Mouse (Mus musculus) liver, postnatal 0 days (tissue): ENCODE measurements around the gene Vamp8. TPM values are rescaled to one million over a fixed set of nuclear protein-coding genes. Genes with fewer than 3 reads are reported as not detected.

Experiments used
- ATAC-seq: fragments of 200-750 bp; cut with Nextera tagmentation; 2 replicates; pipeline ENCODE4 v1.8.0; 2017; ENCODE audit warnings: mild to moderate bottlenecking, moderate library complexity
- DNase-seq: peaks from one replicate; pipeline ENCODE4 v3.0.0-alpha.2; 2016
- H3K27ac ChIP-seq: fragments of 300-500 bp; sonication (generic); 2 replicates; pipeline ENCODE4 v1.5.1; 2014; ENCODE audit warnings: antibody characterized with exemption, moderate library complexity, mild to moderate bottlenecking, low read depth
- H3K27me3 ChIP-seq: fragments of 300-500 bp; sonication (generic); 2 replicates; pipeline ENCODE4 v1.6.1; 2014; ENCODE audit warnings: low read length, control low read depth, mixed read lengths; ENCODE audit not compliant: insufficient read depth
- H3K36me3 ChIP-seq: fragments of 300-500 bp; sonication (generic); replicated peaks from 2 replicates; pipeline ENCODE4 v1.6.1; 2014; ENCODE audit warnings: mild to moderate bottlenecking, control low read depth, low read length, moderate library complexity, mixed read lengths; ENCODE audit not compliant: insufficient read depth
- H3K4me1 ChIP-seq: fragments of 300-500 bp; sonication (generic); 2 replicates; pipeline ENCODE4 v1.6.1; 2014; ENCODE audit warnings: antibody characterized with exemption, mild to moderate bottlenecking, control low read depth; ENCODE audit not compliant: insufficient read depth
- H3K4me2 ChIP-seq: fragments of 300-500 bp; sonication (generic); 2 replicates; pipeline ENCODE4 v1.6.1; 2014; ENCODE audit warnings: low read depth, mild to moderate bottlenecking, low read length, moderate library complexity, mixed read lengths
- H3K4me3 ChIP-seq: fragments of 300-500 bp; sonication (generic); 2 replicates; pipeline ENCODE4 v1.5.1; 2014; ENCODE audit warnings: low read depth, low read length
- H3K9ac ChIP-seq: fragments of 300-500 bp; sonication (generic); replicated peaks from 2 replicates; pipeline ENCODE4 v1.6.1; 2014; ENCODE audit warnings: mild to moderate bottlenecking, moderate library complexity
- H3K9me3 ChIP-seq: fragments of 300-500 bp; sonication (generic); 2 replicates; pipeline ENCODE4 v1.6.1; 2016; ENCODE audit warnings: mild to moderate bottlenecking, control low read depth, low read length, mixed read lengths
- CTCF ChIP-seq: sonication (generic); IDR thresholded peaks from 2 replicates; pipeline ENCODE4 v1.5.1; 2016; ENCODE audit warnings: antibody characterized with exemption, low read depth
- EP300 ChIP-seq: IDR thresholded peaks from 2 replicates; pipeline ENCODE4 v1.6.1; 2016; ENCODE audit warnings: antibody characterized with exemption, low read depth, mild to moderate bottlenecking
- WGBS: fragments of 180-500 bp; shearing (Covaris S2); extraction: QIAGEN DNeasy Blood & Tissue Kit; methylation state at CpG from one replicate; pipeline ENCODE4 v1.1.7; 2014; ENCODE audit not compliant: insufficient replicate concordance; 5-methylcytosine and 5-hydroxymethylcytosine counted together
- polyA plus RNA-seq: library from polyadenylated mRNA; unstranded; fragments of >200 nt; fragmentation: Nextera tagmentation; extraction: Ambion mirVana; gene quantifications from 2 replicates; pipeline ENCODE4 v1.2.1, GENCODE M21; 2015

The Vamp8 gene
- polyA plus RNA-seq, 1 experiment from 2014 or later: 263 TPM

GRCm38 (mm10) chr6:72370091-72370490 is 20.4 kb downstream of the Vamp8 start:
- H3K4me1 ChIP-seq: peaks cover 34% of the 10 kb centered on the region
- WGBS: 85% methylated on average over 12 of the region's 12 CpGs
- no peak overlapping the region for H3K9ac ChIP-seq
- H3K4me2 ChIP-seq: no peak overlapping the region
- peaks cover 12% of the 10 kb centered on the region for H3K36me3 ChIP-seq
- H3K27me3 ChIP-seq: no peaks in the 10 kb centered on the region
- no peak for TF ChIP-seq CTCF
- TF ChIP-seq EP300: no peak
- DNase-seq (no peak), ATAC-seq (no peak)
- H3K9me3 ChIP-seq: no peaks in the 10 kb centered on the region
- H3K4me3 ChIP-seq: no peak overlapping the region
- no peak overlapping the region; the same call in 1 of the 2 replicates for H3K27ac ChIP-seq

GRCm38 (mm10) chr6:72369557-72369956 is 20.9 kb downstream of the Vamp8 start:
- H3K36me3 ChIP-seq: peaks cover 12% of the 10 kb centered on the region
- H3K4me1 ChIP-seq: peaks cover 29% of the 10 kb centered on the region
- H3K9ac ChIP-seq: no peak overlapping the region
- DNase-seq (no peak), ATAC-seq (no peak)
- no peak overlapping the region for H3K4me2 ChIP-seq
- no peaks in the 10 kb centered on the region for H3K9me3 ChIP-seq
- 84% methylated on average over 4 of the region's 4 CpGs for WGBS
- no peak overlapping the region for H3K27ac ChIP-seq
- H3K4me3 ChIP-seq: no peak overlapping the region
- H3K27me3 ChIP-seq: no peaks in the 10 kb centered on the region
- TF ChIP-seq CTCF: peak; percentile 51
- no peak for TF ChIP-seq EP300

- Histone ChIP-seq H3K4me1 (peaks cover 22% of the 10 kb centered on the region), H3K27ac (no peak overlapping the region), H3K4me3 (no peak overlapping the region), H3K4me2 (no peak overlapping the region), H3K9me3 (no peaks in the 10 kb centered on the region), H3K27me3 (no peaks in the 10 kb centered on the region), H3K36me3 (peaks cover 12% of the 10 kb centered on the region), H3K9ac (no peak overlapping the region)
- DNase-seq: no peak
- ATAC-seq: no peak
- 82% methylated on average over 4 of the region's 4 CpGs for WGBS
- no peak for TF ChIP-seq CTCF
- TF ChIP-seq EP300: no peak
Observed at GRCm38 (mm10) chr6:72367460-72367974, 23.0 kb downstream of the Vamp8 start.

- 78% methylated on average over 4 of the region's 4 CpGs for WGBS
- Histone ChIP-seq H3K9ac (no peak within 1 kb of the TSS), H3K27ac (no peak within 1 kb of the TSS), H3K4me2 (no peak within 1 kb of the TSS), H3K27me3 (no peaks in the 10 kb centered on the region), H3K36me3 (peaks cover 12% of the 10 kb centered on the region), H3K4me1 (peaks cover 20% of the 10 kb centered on the region), H3K4me3 (no peak within 1 kb of the TSS), H3K9me3 (no peaks in the 10 kb centered on the region)
- no peak for DNase-seq
- TF ChIP-seq EP300: no peak
- no peak for TF ChIP-seq CTCF
- ATAC-seq: no peak
Observed at GRCm38 (mm10) chr6:72366844-72367443, 23.6 kb downstream of the Vamp8 start, which contains the start of gene Rnf181. Gene Rnf181 (minus strand): TSS chr6:72366956.

GRCm38 (mm10) chr6:72366304-72366703 is 24.2 kb downstream of the Vamp8 start:
- no peaks in the 10 kb centered on the region for H3K27me3 ChIP-seq
- H3K4me3 ChIP-seq: no peak overlapping the region
- peaks cover 17% of the 10 kb centered on the region for H3K4me1 ChIP-seq
- no peak for ATAC-seq
- H3K4me2 ChIP-seq: no peak overlapping the region
- no peaks in the 10 kb centered on the region for H3K9me3 ChIP-seq
- H3K36me3 ChIP-seq: peaks cover 12% of the 10 kb centered on the region
- no peak for TF ChIP-seq EP300
- no peak for TF ChIP-seq CTCF
- no peak overlapping the region for H3K27ac ChIP-seq
- no peak for DNase-seq
- 59% methylated on average over 3 of the region's 3 CpGs for WGBS
- H3K9ac ChIP-seq: no peak overlapping the region

- peaks cover 22% of the 10 kb centered on the region for H3K4me1 ChIP-seq
- no peak for ATAC-seq
- H3K36me3 ChIP-seq: peaks cover 21% of the 10 kb centered on the region
- H3K27ac ChIP-seq: no peak overlapping the region
- H3K27me3 ChIP-seq: no peaks in the 10 kb centered on the region
- TF ChIP-seq CTCF (no peak), EP300 (no peak)
- H3K9ac ChIP-seq: no peak overlapping the region
- 56% methylated on average over 6 of the region's 6 CpGs for WGBS
- H3K4me2 ChIP-seq: no peak overlapping the region
- H3K9me3 ChIP-seq: no peaks in the 10 kb centered on the region
- H3K4me3 ChIP-seq: no peak overlapping the region
- DNase-seq: no peak
Observed at GRCm38 (mm10) chr6:72364985-72365384, 25.5 kb downstream of the Vamp8 start.
